Mouse (Mus musculus) CH12.LX (cell line): ENCODE measurements at regions not wholly inside any gene's neighbourhood (a gene's known extent, or its start where the extent isn't known, plus 50 kb on each side); places are given as distances from the start of the nearest gene placed in this dataset.

Experiments used
- CTCF ChIP-seq, 2 experiments: IDR thresholded peaks in 1 of 2; conservative IDR thresholded peaks in 1 of 2; 2 replicates each; pipeline ENCODE4 v1.5.1; 2011 to 2012; ENCODE audit warnings: low read depth in 2 of 2, low read length in 2 of 2, improper control_type of control experiment in 1 of 2, inconsistent platforms in 1 of 2, mild to moderate bottlenecking in 1 of 2, moderate library complexity in 1 of 2
- EP300 ChIP-seq: IDR thresholded peaks from 2 replicates; pipeline ENCODE4 v1.6.1; 2011; ENCODE audit warnings: low read length, improper control_type of control experiment
- GABPA ChIP-seq: IDR thresholded peaks from 2 replicates; pipeline ENCODE4 v1.6.1; 2012; ENCODE audit warnings: low read depth, low read length, improper control_type of control experiment, inconsistent platforms; ENCODE audit not compliant: insufficient replicate concordance
- HCFC1 ChIP-seq: IDR thresholded peaks from 2 replicates; pipeline ENCODE4 v1.6.1; 2012; ENCODE audit warnings: low read depth, mild to moderate bottlenecking, inconsistent platforms, low read length, improper control_type of control experiment
- JUND ChIP-seq: conservative IDR thresholded peaks from 2 replicates; pipeline ENCODE4 v1.6.1; 2011; ENCODE audit warnings: low read depth, low read length, improper control_type of control experiment
- MAX ChIP-seq: IDR thresholded peaks from 2 replicates; pipeline ENCODE4 v1.6.1; 2011; ENCODE audit warnings: low read length, improper control_type of control experiment
- MXI1 ChIP-seq: IDR thresholded peaks from 2 replicates; pipeline ENCODE4 v1.6.1; 2011; ENCODE audit warnings: mild to moderate bottlenecking, low read depth, low read length, improper control_type of control experiment
- POLR2A ChIP-seq: IDR thresholded peaks from 2 replicates; pipeline ENCODE4 v1.6.1; 2011; ENCODE audit warnings: low read depth, mild to moderate bottlenecking, improper control_type of control experiment, low read length
- USF1 ChIP-seq: IDR thresholded peaks from 2 replicates; pipeline ENCODE4 v1.6.1; 2014; ENCODE audit warnings: low read depth, mild to moderate bottlenecking, inconsistent platforms, low read length, improper control_type of control experiment

- no peak for TF ChIP-seq HCFC1
- TF ChIP-seq CTCF (conservative IDR thresholded peaks at IDR 0.05 in 1 of 2, IDR thresholded peaks at IDR 0.05 in 1 of 2; ENCODE audit: low read depth in 2 of 2, low read length in 2 of 2) = no peak
- no peak for TF ChIP-seq JUND
- TF ChIP-seq EP300 = no peak
- no peak for TF ChIP-seq USF1
- TF ChIP-seq GABPA = no peak
- no peak for TF ChIP-seq POLR2A
- TF ChIP-seq MXI1 = no peak
- TF ChIP-seq MAX = no peak
These were observed 72.3 kb upstream of the Cplx2 start for GRCm38 (mm10) chr13:54298851-54299250.
